In the genomic region with DNA sequence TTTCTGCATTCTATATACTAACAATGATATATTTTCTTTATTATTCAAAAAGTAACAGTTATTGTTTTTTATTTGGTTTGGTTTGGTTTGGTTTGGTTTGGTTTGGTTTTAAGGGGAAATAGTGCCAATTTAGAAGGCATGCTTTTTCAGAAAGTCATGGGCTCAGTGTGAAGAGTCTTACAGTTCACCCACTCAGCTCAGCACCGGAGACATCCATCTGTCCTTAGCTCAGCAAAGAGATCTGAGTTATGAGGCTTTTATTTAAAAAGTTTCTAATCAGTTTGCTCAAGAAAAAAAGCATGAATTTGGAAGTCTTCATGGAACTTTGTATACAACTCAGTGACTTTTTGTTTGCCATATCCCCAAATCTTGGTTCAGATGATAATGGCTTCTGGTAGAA, we compare ENCODE assay signal across 25 mouse cellular contexts.
"Had no signal": no experiment of that assay in that cellular context is flagged by ENCODE, and none has a peak within 500 bp of the region (broad histone marks: within the 10 kb centered on the region; RNA-seq: fewer than 3 reads in every experiment).

No protein-coding gene starts in this region.

- DNase-seq: gastrocnemius, adult 2 months; gastrocnemius, postnatal 10 days; gastrocnemius, postnatal 25 days; heart, adult 18-20 months; heart, postnatal 10 days; heart, postnatal 4 days; kidney, adult 18-20 months; kidney, adult 8-10 months; kidney, postnatal 10 days; kidney, postnatal 25 days; kidney, postnatal 4 days; layer of hippocampus, adult 9-11 months; liver; liver, embryonic 13.5 days had no signal

- H3K27ac ChIP-seq: heart, embryonic 10.5 days; hindbrain, embryonic 10.5 days; hindbrain, embryonic 12.5 days; hindbrain, embryonic 14.5 days; intestine, embryonic 15.5 days; limb, embryonic 10.5 days; limb, embryonic 12.5 days; liver, embryonic 13.5 days had no signal

- H3K4me3 ChIP-seq: gastrocnemius, adult 2 months; heart, embryonic 10.5 days; heart, embryonic 12.5 days; hindbrain, embryonic 10.5 days; hindbrain, embryonic 12.5 days; intestine, embryonic 15.5 days; limb, embryonic 10.5 days; limb, embryonic 12.5 days; liver, embryonic 13.5 days had no signal

- ATAC-seq: hindbrain, embryonic 16.5 days; inflammation-experienced regulatory T-cells, adult 6 months; intestine, embryonic 15.5 days; intestine, postnatal 0 days had no signal
